In the genomic region with DNA sequence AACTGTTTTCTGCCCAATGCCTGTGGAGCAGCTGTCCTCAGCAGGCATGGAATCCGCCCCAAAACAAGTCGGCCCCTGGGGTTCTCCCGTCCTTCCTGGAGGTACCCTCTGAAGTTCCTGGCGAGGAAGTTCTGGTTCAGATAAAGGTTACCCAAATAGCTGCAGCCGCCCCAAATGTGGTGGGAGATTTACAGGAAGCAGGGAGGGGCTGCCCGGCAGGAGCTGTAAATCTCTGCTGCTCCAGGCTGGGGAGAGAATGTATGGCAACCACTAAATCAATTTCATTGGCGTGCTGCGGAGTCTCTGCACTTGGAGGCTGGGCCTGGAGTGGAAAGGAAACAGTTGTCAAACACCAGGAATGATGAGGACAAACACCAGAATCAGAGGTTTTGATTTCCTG, we compare ENCODE assay signal across 14 mouse cellular contexts.
DNase-seq lines count a peak whose midpoint lies in the region; ATAC-seq and TF ChIP-seq lines count a peak whose summit lies in the region.
"Had no signal": no experiment of that assay in that cellular context is flagged by ENCODE, and none has a peak within 500 bp of the region (broad histone marks: within the 10 kb centered on the region; RNA-seq: fewer than 3 reads in every experiment).

No protein-coding gene starts in this region.

- H3K36me3 ChIP-seq in lung, embryonic 14.5 days (ENCODE audit: insufficient read depth), result no peaks in the 10 kb centered on the region
- H3K36me3 ChIP-seq in neural tube, embryonic 14.5 days (ENCODE audit: control insufficient read depth, insufficient read depth, low read length), result no peaks in the 10 kb centered on the region
- H3K36me3 ChIP-seq in forebrain, postnatal 0 days (ENCODE audit: insufficient read depth), result no peaks in the 10 kb centered on the region
- no peaks in the 10 kb centered on the region for H3K36me3 ChIP-seq in midbrain, embryonic 15.5 days (replicated peaks)
- H3K36me3 ChIP-seq: hindbrain, embryonic 15.5 days had no signal

- H3K27me3 ChIP-seq in lung, embryonic 14.5 days (ENCODE audit: insufficient read depth, low read length), result no peaks in the 10 kb centered on the region
- no peaks in the 10 kb centered on the region for H3K27me3 ChIP-seq in neural tube, embryonic 14.5 days (ENCODE audit: control insufficient read depth, insufficient read depth, low read length)
- H3K27me3 ChIP-seq in forebrain, postnatal 0 days (ENCODE audit: insufficient read depth, low read length), result no peaks in the 10 kb centered on the region
- H3K27me3 ChIP-seq in midbrain, embryonic 15.5 days (replicated peaks), result no peaks in the 10 kb centered on the region
- H3K27me3 ChIP-seq: CH12.LX; hindbrain, embryonic 15.5 days had no signal

- ATAC-seq in lung, embryonic 14.5 days (ENCODE audit: insufficient read depth), result peak; percentile 44
- peak; percentile 72; the same call in 1 of the 2 replicates for ATAC-seq in neural tube, embryonic 14.5 days (ENCODE audit: low read depth)
- no peak for ATAC-seq in forebrain, postnatal 0 days
- ATAC-seq in midbrain, embryonic 15.5 days (replicated peaks), result no peak

- H3K9ac ChIP-seq in lung, embryonic 14.5 days, result no peak overlapping the region
- H3K9ac ChIP-seq in neural tube, embryonic 14.5 days (replicated peaks; ENCODE audit: low read depth, low read length), result no peak overlapping the region
- H3K9ac ChIP-seq in forebrain, postnatal 0 days, result no peak overlapping the region
- H3K9ac ChIP-seq in midbrain, embryonic 15.5 days, result no peak overlapping the region
- H3K9ac ChIP-seq: hindbrain, embryonic 15.5 days had no signal

- DNase-seq in lung, embryonic 14.5 days, result peak; percentile 65
- DNase-seq in lung, postnatal 14 days, result no peak
- peak; percentile 67 for DNase-seq in hindlimb bud, embryonic 11.5 days (ENCODE audit: extremely low spot score, low read depth, low spot score)
- DNase-seq in kidney, postnatal 25 days, result peak; percentile 41 to 62
- DNase-seq in right cerebral cortex, postnatal 25 days, result no peak
- no peak for DNase-seq in forebrain, postnatal 0 days
- DNase-seq: cerebellum, adult 8-10 months; gastrocnemius, postnatal 36 days; right cerebral cortex, postnatal 14 days had no signal

- no peak overlapping the region for H3K27ac ChIP-seq in lung, embryonic 14.5 days (ENCODE audit: low read depth)
- no peak overlapping the region for H3K27ac ChIP-seq in neural tube, embryonic 14.5 days (ENCODE audit: low read depth, low read length)
- no peak overlapping the region for H3K27ac ChIP-seq in forebrain, postnatal 0 days (ENCODE audit: low read depth, low read length)
- no peak overlapping the region for H3K27ac ChIP-seq in midbrain, embryonic 15.5 days
- H3K27ac ChIP-seq: hindbrain, embryonic 15.5 days had no signal

- no peaks in the 10 kb centered on the region for H3K9me3 ChIP-seq in lung, embryonic 14.5 days (ENCODE audit: low read depth, low read length)
- no peaks in the 10 kb centered on the region for H3K9me3 ChIP-seq in neural tube, embryonic 14.5 days (ENCODE audit: control insufficient read depth, low read length)
- no peaks in the 10 kb centered on the region for H3K9me3 ChIP-seq in forebrain, postnatal 0 days (ENCODE audit: low read length)
- no peaks in the 10 kb centered on the region for H3K9me3 ChIP-seq in midbrain, embryonic 15.5 days
- H3K9me3 ChIP-seq: hindbrain, embryonic 15.5 days had no signal

- peaks cover 14% of the 10 kb centered on the region; the same call in 1 of the 2 replicates for H3K4me1 ChIP-seq in lung, embryonic 14.5 days (ENCODE audit: insufficient read depth)
- H3K4me1 ChIP-seq in neural tube, embryonic 14.5 days (ENCODE audit: control insufficient read depth, insufficient read depth, low read length), result peaks cover 9% of the 10 kb centered on the region
- no peaks in the 10 kb centered on the region; the same call in 1 of the 2 replicates for H3K4me1 ChIP-seq in forebrain, postnatal 0 days (ENCODE audit: insufficient read depth)
- H3K4me1 ChIP-seq in midbrain, embryonic 15.5 days, result peaks cover 11% of the 10 kb centered on the region

- TF ChIP-seq CTCF in lung, embryonic 14.5 days (IDR thresholded peaks at IDR 0.05; ENCODE audit: low read depth), result no peak
- no peak for TF ChIP-seq CTCF in forebrain, postnatal 0 days (IDR thresholded peaks at IDR 0.05; ENCODE audit: low read depth)

- no peak overlapping the region for H3K4me2 ChIP-seq in lung, embryonic 14.5 days
- H3K4me2 ChIP-seq in neural tube, embryonic 14.5 days (ENCODE audit: low read depth, low read length), result no peak overlapping the region
- no peak overlapping the region for H3K4me2 ChIP-seq in forebrain, postnatal 0 days (ENCODE audit: low read depth)
- no peak overlapping the region for H3K4me2 ChIP-seq in midbrain, embryonic 15.5 days
- H3K4me2 ChIP-seq: hindbrain, embryonic 15.5 days had no signal

- no peak overlapping the region for H3K4me3 ChIP-seq in lung, embryonic 14.5 days (ENCODE audit: low read depth, low read length)
- no peak overlapping the region for H3K4me3 ChIP-seq in neural tube, embryonic 14.5 days (ENCODE audit: low read depth, low read length)
- no peak overlapping the region for H3K4me3 ChIP-seq in forebrain, postnatal 0 days (ENCODE audit: low read depth, low read length)
- no peak overlapping the region for H3K4me3 ChIP-seq in midbrain, embryonic 15.5 days
- H3K4me3 ChIP-seq: erythroblast, embryonic 14.5 days; hindbrain, embryonic 15.5 days had no signal

- 20% methylated on average over 8 of the region's 8 CpGs for WGBS in lung, embryonic 14.5 days
- WGBS in neural tube, embryonic 14.5 days, result 9% methylated on average over 8 of the region's 8 CpGs
- WGBS in forebrain, postnatal 0 days, result 74% methylated on average over 8 of the region's 8 CpGs
- WGBS in midbrain, embryonic 15.5 days, result 78% methylated on average over 8 of the region's 8 CpGs

Comparison
In these comparisons a context has a peak if more than half of its experiments do, and no peak if none do; other contexts are left out.
1. DNase-seq: peak in lung, embryonic 14.5 days (single experiment), hindlimb bud, embryonic 11.5 days (single experiment) and kidney, postnatal 25 days (2 of 2); none in lung, postnatal 14 days (single experiment), right cerebral cortex, postnatal 25 days (single experiment) and forebrain, postnatal 0 days (single experiment).
2. ATAC-seq: peak in lung, embryonic 14.5 days (single experiment) and neural tube, embryonic 14.5 days (single experiment); none in forebrain, postnatal 0 days (single experiment) and midbrain, embryonic 15.5 days (single experiment).